Mouse (Mus musculus) lung, postnatal 0 days (tissue): Measurements from ENCODE around the gene 7420426K07Rik. TPM values are rescaled to one million over a fixed set of nuclear protein-coding genes. Genes with fewer than 3 reads are reported as not detected.

ENCODE experiments used
- ATAC-seq: fragments of 200-750 bp; cut with Nextera tagmentation; 2 replicates; pipeline ENCODE4 v1.8.0; 2017; ENCODE audit warnings: moderate library complexity
- DNase-seq: peaks from one replicate; pipeline ENCODE4 v3.0.0-alpha.2; 2016; ENCODE audit warnings: low spot score
- H3K27ac ChIP-seq: fragments of 300-500 bp; sonication (generic); 2 replicates; pipeline ENCODE4 v1.5.1; 2014; ENCODE audit warnings: antibody characterized with exemption, mild to moderate bottlenecking, low read length, mixed read lengths
- H3K27me3 ChIP-seq: fragments of 300-500 bp; sonication (generic); replicated peaks from 2 replicates; pipeline ENCODE4 v1.6.1; 2014; ENCODE audit warnings: low read length, mixed read lengths; ENCODE audit not compliant: insufficient read depth
- H3K36me3 ChIP-seq: fragments of 300-500 bp; sonication (generic); 2 replicates; pipeline ENCODE4 v1.6.1; 2014; ENCODE audit warnings: low read length, mixed read lengths; ENCODE audit not compliant: insufficient read depth
- H3K4me1 ChIP-seq: fragments of 300-500 bp; sonication (generic); 2 replicates; pipeline ENCODE4 v1.6.1; 2014; ENCODE audit warnings: antibody characterized with exemption, low read depth, low read length, mixed read lengths; ENCODE audit not compliant: insufficient read depth
- H3K4me2 ChIP-seq: fragments of 300-500 bp; sonication (generic); replicated peaks from 2 replicates; pipeline ENCODE4 v1.6.1; 2014; ENCODE audit warnings: low read depth, mild to moderate bottlenecking, low read length, moderate library complexity, mixed read lengths
- H3K4me3 ChIP-seq: fragments of 300-500 bp; sonication (generic); 2 replicates; pipeline ENCODE4 v1.5.1; 2014; ENCODE audit warnings: low read depth, low read length
- H3K9ac ChIP-seq: fragments of 300-500 bp; sonication (generic); replicated peaks from 2 replicates; pipeline ENCODE4 v1.6.1; 2014; ENCODE audit warnings: low read depth, mild to moderate bottlenecking
- H3K9me3 ChIP-seq: fragments of 300-500 bp; sonication (generic); 2 replicates; pipeline ENCODE4 v1.6.1; 2016; ENCODE audit warnings: low read length, mixed read lengths
- CTCF ChIP-seq: IDR thresholded peaks from 2 replicates; pipeline ENCODE4 v1.5.1; 2016; ENCODE audit warnings: antibody characterized with exemption, mild to moderate bottlenecking
- EP300 ChIP-seq: IDR thresholded peaks from 2 replicates; pipeline ENCODE4 v1.6.1; 2016; ENCODE audit warnings: antibody characterized with exemption, mild to moderate bottlenecking, control low read depth
- WGBS: fragments of 180-500 bp; shearing (Covaris S2); extraction: QIAGEN DNeasy Blood & Tissue Kit; methylation state at CpG from one replicate; pipeline ENCODE4 v1.1.7; 2014; 5-methylcytosine and 5-hydroxymethylcytosine counted together
- polyA plus RNA-seq: library from polyadenylated mRNA; unstranded; fragments of >200 nt; fragmentation: Nextera tagmentation; extraction: Ambion mirVana; gene quantifications from 2 replicates; pipeline ENCODE4 v1.2.1, GENCODE M21; 2015

7420426K07Rik gene
- polyA plus RNA-seq, 1 experiment from 2014 or later = not detected

DNA sequence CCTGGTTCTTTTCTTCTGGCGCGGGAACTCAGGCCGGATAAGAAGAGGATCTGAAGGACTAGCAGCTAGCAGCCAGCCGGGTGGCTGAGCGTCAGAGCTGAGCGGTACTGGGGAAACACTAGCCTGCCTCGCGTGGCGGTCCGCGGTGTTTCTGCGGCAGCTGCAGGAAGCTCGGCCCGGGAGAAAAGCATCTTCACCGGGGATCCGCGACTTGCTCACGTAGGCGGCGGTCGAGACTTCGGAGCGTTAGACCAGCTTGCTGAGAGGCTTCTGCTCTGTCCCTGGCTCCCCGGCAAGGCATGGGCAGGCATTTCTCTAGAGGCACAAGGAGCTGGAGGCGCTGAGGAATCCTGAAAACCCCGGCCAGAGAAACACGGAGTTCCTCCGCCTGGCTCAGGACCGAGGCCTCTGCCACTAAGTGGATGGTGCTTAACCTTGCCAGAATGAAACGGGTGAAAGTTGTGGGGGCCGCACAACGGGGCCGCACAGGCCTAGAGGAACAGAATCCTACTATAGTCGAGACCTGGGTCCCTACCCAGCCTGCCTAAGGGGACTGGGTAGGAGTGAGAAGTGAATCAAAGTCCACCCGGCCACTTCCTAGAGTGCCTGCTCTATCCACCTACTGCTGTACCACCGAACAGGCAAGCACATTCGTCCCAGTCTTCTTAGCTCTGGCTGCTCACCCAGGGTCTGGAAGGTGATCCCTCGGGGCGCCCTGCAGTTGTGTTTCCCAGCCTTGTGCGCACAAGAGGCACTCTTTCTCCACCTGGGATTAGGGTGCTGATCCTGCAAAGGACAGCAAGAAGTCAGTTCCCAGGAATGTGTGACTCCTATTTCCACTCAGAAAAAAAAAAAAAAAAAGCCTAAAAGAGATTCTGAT lies 49.5 kb downstream of the 7420426K07Rik start:
- H3K4me2 ChIP-seq = no peak overlapping the region
- no peaks in the 10 kb centered on the region for H3K36me3 ChIP-seq
- no peaks in the 10 kb centered on the region for H3K9me3 ChIP-seq
- 0 out of 2 replicates have a peak, but pooled peaks have one; percentile 14 for ATAC-seq
- peaks cover 17% of the 10 kb centered on the region for H3K4me1 ChIP-seq
- H3K27ac ChIP-seq = no peak overlapping the region
- TF ChIP-seq CTCF (peak; percentile 25; the same call in 1 of the 2 replicates), EP300 (no peak)
- no peak overlapping the region for H3K9ac ChIP-seq
- no peak overlapping the region for H3K4me3 ChIP-seq
- no peak for DNase-seq
- under 1% methylated on average over 40 of the region's 40 CpGs for WGBS
- H3K27me3 ChIP-seq = peaks cover 71% of the 10 kb centered on the region

DNA sequence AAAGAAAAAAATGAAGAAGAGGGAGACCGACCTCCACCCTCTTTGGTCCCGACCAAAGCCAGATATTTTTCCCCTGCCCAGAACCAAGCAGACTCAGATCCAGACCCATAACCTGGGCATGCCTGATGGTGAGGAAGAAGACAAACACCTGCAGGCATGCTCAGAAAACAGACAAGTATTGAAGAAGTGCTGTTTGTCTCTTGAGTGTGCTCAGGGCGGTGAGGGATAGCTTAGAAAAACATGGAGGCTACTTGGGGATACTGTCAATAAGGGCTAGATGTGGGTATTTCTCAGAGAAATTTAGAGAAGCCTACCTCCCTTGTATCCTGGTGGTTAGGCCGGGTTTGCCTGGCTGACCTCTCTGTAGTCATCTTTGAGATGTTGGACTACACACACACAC lies 50.4 kb downstream of the 7420426K07Rik start:
- H3K27ac ChIP-seq = no peak overlapping the region
- no peaks in the 10 kb centered on the region for H3K9me3 ChIP-seq
- no peaks in the 10 kb centered on the region for H3K36me3 ChIP-seq
- peaks cover 17% of the 10 kb centered on the region for H3K4me1 ChIP-seq
- no peak overlapping the region for H3K4me2 ChIP-seq
- H3K4me3 ChIP-seq = no peak overlapping the region
- H3K27me3 ChIP-seq = peaks cover 80% of the 10 kb centered on the region
- ATAC-seq = no peak
- 1% methylated on average over 4 of the region's 4 CpGs for WGBS
- no peak for DNase-seq
- no peak for TF ChIP-seq EP300
- no peak for TF ChIP-seq CTCF
- H3K9ac ChIP-seq = no peak overlapping the region

DNA sequence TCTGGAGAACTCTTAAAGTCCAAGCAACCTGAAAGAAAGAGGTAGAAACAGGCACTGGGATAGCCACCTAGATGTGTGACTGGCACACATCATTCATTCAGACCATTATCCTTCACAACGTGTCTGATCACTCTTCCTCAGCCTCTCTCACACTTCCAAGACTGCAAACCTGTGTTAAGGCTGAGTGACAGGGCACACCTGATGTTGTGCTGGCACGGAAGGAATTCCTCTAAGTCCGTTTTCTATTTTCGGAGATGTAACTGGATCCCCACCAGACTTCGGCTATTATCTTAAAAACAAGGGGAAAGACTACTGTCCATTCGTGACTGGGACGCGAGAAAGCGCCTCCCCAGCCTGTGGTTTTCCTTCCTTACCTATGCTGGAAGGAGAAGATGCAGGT lies 50.9 kb downstream of the 7420426K07Rik start:
- no peak overlapping the region for H3K4me3 ChIP-seq
- no peak for DNase-seq
- H3K27ac ChIP-seq = no peak overlapping the region
- H3K4me1 ChIP-seq = peaks cover 17% of the 10 kb centered on the region
- no peak for ATAC-seq
- no peaks in the 10 kb centered on the region for H3K9me3 ChIP-seq
- no peaks in the 10 kb centered on the region for H3K36me3 ChIP-seq
- no peak for TF ChIP-seq CTCF
- no peak for TF ChIP-seq EP300
- H3K9ac ChIP-seq = no peak overlapping the region
- peaks cover 85% of the 10 kb centered on the region for H3K27me3 ChIP-seq
- no peak overlapping the region for H3K4me2 ChIP-seq
- WGBS = 3% methylated on average over 9 of the region's 9 CpGs

Other genes with a start within 250 kb of the 7420426K07Rik start
- not detected in 2 replicates for gene Prr23a1, start 60.6 kb upstream of the 7420426K07Rik start, polyA plus RNA-seq
- gene Prr23a2, start 46.6 kb upstream of the 7420426K07Rik start, polyA plus RNA-seq = not detected in 2 replicates
- not detected in 2 replicates for gene Prr23a3, start 38.4 kb upstream of the 7420426K07Rik start, polyA plus RNA-seq
- gene Foxl2, start 52.2 kb downstream of the 7420426K07Rik start, polyA plus RNA-seq = not detected in 2 replicates
- 35.3 and 38.4 TPM in 2 replicates for gene Faim, start 83.3 kb downstream of the 7420426K07Rik start, polyA plus RNA-seq
- 0.12 TPM in 1 of 2 replicates, not detected in the other for gene Gm1123, start 132.6 kb downstream of the 7420426K07Rik start, polyA plus RNA-seq
- gene Pik3cb, start 237.5 kb downstream of the 7420426K07Rik start, polyA plus RNA-seq = 4.1 and 4.5 TPM in 2 replicates